Mouse (Mus musculus) activated CD4-positive, CD25-positive, alpha-beta regulatory T cell, adult 9 weeks (primary cell): ENCODE results near the gene Trmt61a. TPM values are rescaled to one million over a fixed set of nuclear protein-coding genes. Genes with fewer than 3 reads are reported as not detected.

Experiments
- polyA plus RNA-seq: library from polyadenylated mRNA; unstranded; fragments of 100-300 nt; shearing (Covaris generic); gene quantifications from one replicate; pipeline ENCODE4 v1.2.1, GENCODE M21; 2017

Trmt61a gene
- polyA plus RNA-seq = 20.0 TPM

GRCm38 (mm10) chr12:111677882-111678669 lies at the start of gene Trmt61a:
Gene Trmt61a, plus strand, starts transcription at chr12:111678105.

GRCm38 (mm10) chr12:111672176-111672575 lies 5.7 kb upstream of the Trmt61a start, which contains the start of gene Ckb:
Gene Ckb, minus strand, starts transcription at chr12:111672338.

GRCm38 (mm10) chr12:111713004-111713651 lies 35.2 kb downstream of the Trmt61a start, which contains the start of the genes Bag5 and Apopt1:
Gene Bag5, minus strand, starts transcription at chr12:111713257.
Gene Apopt1, plus strand, starts transcription at chr12:111713261.

Other genes starting within 250 kb of the Trmt61a start
- gene Tnfaip2, start 235.6 kb upstream of the Trmt61a start, polyA plus RNA-seq = not detected
- not detected for gene Gm266, start 192.3 kb upstream of the Trmt61a start, polyA plus RNA-seq
- 159 TPM for gene Eif5, start 140.1 kb upstream of the Trmt61a start, polyA plus RNA-seq
- gene Mark3, start 103.6 kb upstream of the Trmt61a start, polyA plus RNA-seq = 13.5 TPM
- 40.5 TPM for gene Ckb, start 5.8 kb upstream of the Trmt61a start, polyA plus RNA-seq
- 36.4 TPM for gene Bag5, start 35.2 kb downstream of the Trmt61a start, polyA plus RNA-seq
- 51.3 TPM for gene Apopt1, start 35.2 kb downstream of the Trmt61a start, polyA plus RNA-seq
- 19.3 TPM for gene Klc1, start 80.7 kb downstream of the Trmt61a start, polyA plus RNA-seq
- gene Xrcc3, start 135.8 kb downstream of the Trmt61a start, polyA plus RNA-seq = 4.5 TPM
- 10.0 TPM for gene Zfyve21, start 136.1 kb downstream of the Trmt61a start, polyA plus RNA-seq
- 4.6 TPM for gene Ppp1r13b, start 230.0 kb downstream of the Trmt61a start, polyA plus RNA-seq